ENCODE assay signal across 13 mouse cellular contexts in genomic region chr3:138867149-138867848, GRCm38 (mm10).
DNase-seq lines count a peak whose midpoint lies in the region; ATAC-seq and TF ChIP-seq lines count a peak whose summit lies in the region.
"Had no signal": no experiment of that assay in that cellular context is flagged by ENCODE, and none has a peak within 500 bp of the region (broad histone marks: within the 10 kb centered on the region; RNA-seq: fewer than 3 reads in every experiment).

No protein-coding gene starts in this region.

- no peaks in the 10 kb centered on the region for H3K9me3 ChIP-seq in kidney, embryonic 15.5 days (replicated peaks)
- H3K9me3 ChIP-seq in neural tube, embryonic 12.5 days: no peaks in the 10 kb centered on the region

- no peak overlapping the region for H3K4me2 ChIP-seq in kidney, embryonic 15.5 days
- H3K4me2 ChIP-seq in neural tube, embryonic 12.5 days (replicated peaks): no peak overlapping the region
- H3K4me2 ChIP-seq: midbrain, embryonic 12.5 days had no signal

- H3K9ac ChIP-seq in kidney, embryonic 15.5 days: no peak overlapping the region
- no peak overlapping the region for H3K9ac ChIP-seq in neural tube, embryonic 12.5 days
- H3K9ac ChIP-seq: midbrain, embryonic 12.5 days had no signal

- no peak overlapping the region for H3K4me3 ChIP-seq in cerebellum, adult 2 months (replicated peaks; ENCODE audit: insufficient read depth, low read depth, low read length)
- no peak overlapping the region for H3K4me3 ChIP-seq in kidney, embryonic 15.5 days (replicated peaks)
- no peak overlapping the region for H3K4me3 ChIP-seq in neural tube, embryonic 12.5 days
- H3K4me3 ChIP-seq: midbrain, embryonic 12.5 days had no signal

- no peak for TF ChIP-seq POLR2A in cerebellum, adult 2 months (IDR thresholded peaks at IDR 0.05; ENCODE audit: borderline replicate concordance, insufficient read depth, low read length)

- H3K36me3 ChIP-seq in kidney, embryonic 15.5 days: no peaks in the 10 kb centered on the region
- peaks cover 3% of the 10 kb centered on the region; the same call in 1 of the 2 replicates for H3K36me3 ChIP-seq in neural tube, embryonic 12.5 days
- H3K36me3 ChIP-seq: midbrain, embryonic 12.5 days had no signal

- no peak for TF ChIP-seq CTCF in cerebellum, adult 2 months (IDR thresholded peaks at IDR 0.05; ENCODE audit: borderline replicate concordance, insufficient read depth, low read depth, low read length)

- H3K4me1 ChIP-seq in cerebellum, adult 2 months (ENCODE audit: control insufficient read depth, insufficient read depth, low read length): peaks cover 30% of the 10 kb centered on the region
- H3K4me1 ChIP-seq in kidney, embryonic 15.5 days: no peaks in the 10 kb centered on the region; the same call in 1 of the 2 replicates
- H3K4me1 ChIP-seq in neural tube, embryonic 12.5 days: no peaks in the 10 kb centered on the region; the same call in 1 of the 2 replicates

- 0 out of 2 replicates have a peak, but pooled peaks have one; percentile 33 for ATAC-seq in kidney, embryonic 15.5 days (replicated peaks; ENCODE audit: low FRiP score)
- ATAC-seq in neural tube, embryonic 12.5 days (ENCODE audit: low FRiP score, low read depth): 0 out of 2 replicates have a peak, but pooled peaks have one; percentile 35
- ATAC-seq in inflammation-experienced regulatory T-cells, adult 6 months: peak; percentile 44

- peak in 1 of 2 experiments; percentile 39 for DNase-seq in cerebellum, adult 2 months
- no peak for DNase-seq in cerebellum, adult 9-10 months
- no peak for DNase-seq in kidney, adult 11 months
- DNase-seq in neural tube, embryonic 10.5 days (ENCODE audit: extremely low spot score, low spot score): no peak
- no peak for DNase-seq in urinary bladder, postnatal 14 days (ENCODE audit: low spot score)
- DNase-seq: adrenal gland, postnatal 25 days; gastrocnemius, postnatal 25 days; heart, postnatal 36 days; thymus, postnatal 36 days had no signal

- 0 out of 2 replicates have a peak overlapping the region, but pooled peaks have one; percentile 1 for H3K27ac ChIP-seq in cerebellum, adult 2 months (ENCODE audit: insufficient read depth, low read length)
- H3K27ac ChIP-seq in kidney, embryonic 15.5 days: no peak overlapping the region
- H3K27ac ChIP-seq in neural tube, embryonic 12.5 days: no peak overlapping the region
- H3K27ac ChIP-seq: midbrain, embryonic 12.5 days had no signal

- no peaks in the 10 kb centered on the region for H3K27me3 ChIP-seq in cerebellum, adult 2 months (ENCODE audit: control insufficient read depth, insufficient read depth, low read length)
- no peaks in the 10 kb centered on the region for H3K27me3 ChIP-seq in kidney, embryonic 15.5 days
- no peaks in the 10 kb centered on the region for H3K27me3 ChIP-seq in neural tube, embryonic 12.5 days (replicated peaks)
- H3K27me3 ChIP-seq: midbrain, embryonic 12.5 days had no signal

- 45% methylated on average over 16 of the region's 16 CpGs for WGBS in cerebellum, adult 2 months
- WGBS in kidney, embryonic 15.5 days: 76% methylated on average over 16 of the region's 16 CpGs
- 86% methylated on average over 16 of the region's 16 CpGs for WGBS in neural tube, embryonic 12.5 days
